Mouse (Mus musculus): ENCODE results near the gene Smpd4. TPM values are rescaled to one million over a fixed set of nuclear protein-coding genes. Genes with fewer than 3 reads are reported as not detected.

The Smpd4 gene
- polyA plus RNA-seq, 1 experiment from 2014 or later, result 30.7 TPM

- Histone ChIP-seq H3K27ac (replicated peaks) (no peak overlapping the region), H3K4me2 (no peak overlapping the region), H3K36me3 (no peaks in the 10 kb centered on the region), H3K4me3 (no peak overlapping the region), H3K9me3 (no peaks in the 10 kb centered on the region), H3K9ac (no peak overlapping the region), H3K4me1 (replicated peaks) (peaks cover 17% of the 10 kb centered on the region), H3K27me3 (no peaks in the 10 kb centered on the region)
- WGBS, result 86% methylated on average over 5 of the region's 5 CpGs
- no peak for ATAC-seq (ENCODE audit: low FRiP score, low read depth)
Observed at GRCm38 (mm10) chr16:17616212-17616611, 2.9 kb upstream of the Smpd4 start.

- 17% methylated on average over 13 of the region's 13 CpGs for WGBS
- Histone ChIP-seq H3K4me2 (peak overlapping the region; percentile 21; the same call in 1 of the 2 replicates), H3K27ac (replicated peaks) (no peak overlapping the region), H3K9me3 (no peaks in the 10 kb centered on the region), H3K4me1 (replicated peaks) (peaks cover 17% of the 10 kb centered on the region), H3K36me3 (peaks cover 9% of the 10 kb centered on the region), H3K27me3 (no peaks in the 10 kb centered on the region), H3K4me3 (no peak overlapping the region), H3K9ac (no peak overlapping the region)
- ATAC-seq (ENCODE audit: low FRiP score, low read depth), result no peak
Observed at GRCm38 (mm10) chr16:17617922-17618565, 1.1 kb upstream of the Smpd4 start.

GRCm38 (mm10) chr16:17621936-17622335 lies 2.8 kb downstream of the Smpd4 start:
- H3K27me3 ChIP-seq, result no peaks in the 10 kb centered on the region
- peaks cover 29% of the 10 kb centered on the region for H3K36me3 ChIP-seq
- no peak overlapping the region for H3K4me2 ChIP-seq
- 92% methylated on average over 1 of the region's 1 CpGs for WGBS
- H3K4me1 ChIP-seq (replicated peaks), result peaks cover 17% of the 10 kb centered on the region
- H3K4me3 ChIP-seq, result no peak overlapping the region
- ATAC-seq (ENCODE audit: low FRiP score, low read depth), result no peak
- no peak overlapping the region for H3K9ac ChIP-seq
- H3K27ac ChIP-seq (replicated peaks), result no peak overlapping the region
- no peaks in the 10 kb centered on the region for H3K9me3 ChIP-seq

GRCm38 (mm10) chr16:17625488-17626268 lies 6.5 kb downstream of the Smpd4 start:
- Histone ChIP-seq H3K27me3 (no peaks in the 10 kb centered on the region), H3K4me1 (replicated peaks) (peaks cover 3% of the 10 kb centered on the region), H3K4me3 (no peak overlapping the region), H3K9ac (no peak overlapping the region), H3K9me3 (no peaks in the 10 kb centered on the region), H3K4me2 (no peak overlapping the region), H3K36me3 (peaks cover 62% of the 10 kb centered on the region), H3K27ac (replicated peaks) (no peak overlapping the region)
- WGBS, result 70% methylated on average over 8 of the region's 8 CpGs
- peak; percentile 79; the same call in 1 of the 2 replicates for ATAC-seq (ENCODE audit: low FRiP score, low read depth)

GRCm38 (mm10) chr16:17626269-17626555 lies 7.1 kb downstream of the Smpd4 start:
- H3K9me3 ChIP-seq, result no peaks in the 10 kb centered on the region
- H3K36me3 ChIP-seq, result peaks cover 65% of the 10 kb centered on the region
- ATAC-seq (ENCODE audit: low FRiP score, low read depth), result no peak
- no peak overlapping the region for H3K9ac ChIP-seq
- no peak overlapping the region for H3K4me3 ChIP-seq
- H3K4me1 ChIP-seq (replicated peaks), result no peaks in the 10 kb centered on the region
- H3K4me2 ChIP-seq, result no peak overlapping the region
- H3K27ac ChIP-seq (replicated peaks), result no peak overlapping the region
- no peaks in the 10 kb centered on the region for H3K27me3 ChIP-seq
- WGBS, result over 99% methylated on average over 5 of the region's 5 CpGs

- Histone ChIP-seq H3K27ac (replicated peaks) (no peak overlapping the region), H3K27me3 (no peaks in the 10 kb centered on the region), H3K9ac (no peak overlapping the region), H3K4me3 (no peak overlapping the region), H3K4me2 (no peak overlapping the region), H3K36me3 (peaks cover 45% of the 10 kb centered on the region), H3K4me1 (replicated peaks) (no peaks in the 10 kb centered on the region), H3K9me3 (no peaks in the 10 kb centered on the region)
- 93% methylated on average over 2 of the region's 2 CpGs for WGBS
- no peak for ATAC-seq (ENCODE audit: low FRiP score, low read depth)
Observed at GRCm38 (mm10) chr16:17632580-17632979, 13.4 kb downstream of the Smpd4 start.

GRCm38 (mm10) chr16:17633481-17634181 lies 14.5 kb downstream of the Smpd4 start:
- no peaks in the 10 kb centered on the region for H3K9me3 ChIP-seq
- H3K36me3 ChIP-seq, result peaks cover 42% of the 10 kb centered on the region
- no peak overlapping the region for H3K9ac ChIP-seq
- no peak overlapping the region for H3K4me2 ChIP-seq
- H3K4me1 ChIP-seq (replicated peaks), result no peaks in the 10 kb centered on the region
- no peaks in the 10 kb centered on the region for H3K27me3 ChIP-seq
- ATAC-seq (ENCODE audit: low FRiP score, low read depth), result no peak
- no peak overlapping the region for H3K27ac ChIP-seq (replicated peaks)
- no peak overlapping the region for H3K4me3 ChIP-seq
- WGBS, result 79% methylated on average over 8 of the region's 8 CpGs

- peaks cover 48% of the 10 kb centered on the region for H3K36me3 ChIP-seq
- H3K9ac ChIP-seq, result no peak overlapping the region
- H3K9me3 ChIP-seq, result no peaks in the 10 kb centered on the region
- no peak overlapping the region for H3K4me2 ChIP-seq
- no peak overlapping the region for H3K4me3 ChIP-seq
- ATAC-seq (ENCODE audit: low FRiP score, low read depth), result no peak
- 82% methylated on average over 2 of the region's 2 CpGs for WGBS
- no peaks in the 10 kb centered on the region for H3K27me3 ChIP-seq
- H3K27ac ChIP-seq (replicated peaks), result no peak overlapping the region
- H3K4me1 ChIP-seq (replicated peaks), result no peaks in the 10 kb centered on the region
Observed at GRCm38 (mm10) chr16:17636904-17637303, 17.8 kb downstream of the Smpd4 start.

GRCm38 (mm10) chr16:17637610-17638009 lies 18.5 kb downstream of the Smpd4 start:
- no peak overlapping the region for H3K9ac ChIP-seq
- H3K4me1 ChIP-seq (replicated peaks), result no peaks in the 10 kb centered on the region
- ATAC-seq (ENCODE audit: low FRiP score, low read depth), result no peak
- H3K4me3 ChIP-seq, result no peak overlapping the region
- no peaks in the 10 kb centered on the region for H3K27me3 ChIP-seq
- no peak overlapping the region for H3K27ac ChIP-seq (replicated peaks)
- no peaks in the 10 kb centered on the region for H3K9me3 ChIP-seq
- peaks cover 49% of the 10 kb centered on the region for H3K36me3 ChIP-seq
- no peak overlapping the region for H3K4me2 ChIP-seq
- WGBS, result 87% methylated on average over 2 of the region's 2 CpGs

GRCm38 (mm10) chr16:17638036-17638628 lies 19.0 kb downstream of the Smpd4 start:
- no peak overlapping the region for H3K4me2 ChIP-seq
- peaks cover 49% of the 10 kb centered on the region for H3K36me3 ChIP-seq
- no peaks in the 10 kb centered on the region for H3K27me3 ChIP-seq
- H3K27ac ChIP-seq (replicated peaks), result no peak overlapping the region
- no peaks in the 10 kb centered on the region for H3K4me1 ChIP-seq (replicated peaks)
- no peak overlapping the region for H3K4me3 ChIP-seq
- no peak overlapping the region for H3K9ac ChIP-seq
- WGBS, result 89% methylated on average over 9 of the region's 9 CpGs
- no peaks in the 10 kb centered on the region for H3K9me3 ChIP-seq
- ATAC-seq (ENCODE audit: low FRiP score, low read depth), result no peak

- no peak overlapping the region for H3K4me2 ChIP-seq
- no peaks in the 10 kb centered on the region for H3K4me1 ChIP-seq (replicated peaks)
- peaks cover 44% of the 10 kb centered on the region for H3K36me3 ChIP-seq
- H3K9me3 ChIP-seq, result no peaks in the 10 kb centered on the region
- no peak overlapping the region for H3K9ac ChIP-seq
- no peaks in the 10 kb centered on the region for H3K27me3 ChIP-seq
- no peak overlapping the region for H3K4me3 ChIP-seq
- WGBS, result 95% methylated on average over 3 of the region's 3 CpGs
- no peak for ATAC-seq (ENCODE audit: low FRiP score, low read depth)
- H3K27ac ChIP-seq (replicated peaks), result no peak overlapping the region
Observed at GRCm38 (mm10) chr16:17639081-17639480, 19.9 kb downstream of the Smpd4 start.

GRCm38 (mm10) chr16:17639951-17640350 lies 20.8 kb downstream of the Smpd4 start:
- Histone ChIP-seq H3K4me1 (replicated peaks) (no peaks in the 10 kb centered on the region), H3K27ac (replicated peaks) (no peak overlapping the region), H3K9me3 (no peaks in the 10 kb centered on the region), H3K36me3 (peaks cover 44% of the 10 kb centered on the region), H3K9ac (no peak overlapping the region), H3K27me3 (no peaks in the 10 kb centered on the region), H3K4me2 (no peak overlapping the region), H3K4me3 (no peak overlapping the region)
- WGBS, result 97% methylated on average over 6 of the region's 6 CpGs
- no peak for ATAC-seq (ENCODE audit: low FRiP score, low read depth)

Data from hindbrain, embryonic 15.5 days (tissue).